Mouse (Mus musculus) neural tube, embryonic 12.5 days (tissue): Measurements from ENCODE around the gene Rnf44. TPM values are rescaled to one million over a fixed set of nuclear protein-coding genes. Genes with fewer than 3 reads are reported as not detected.

ENCODE experiments used
- ATAC-seq: fragments of 200-750 bp; cut with Nextera tagmentation; 2 replicates; pipeline ENCODE4 v1.8.0; 2017; ENCODE audit warnings: low read depth, mild to moderate bottlenecking, moderate TSS enrichment, moderate library complexity; ENCODE audit not compliant: low FRiP score
- H3K27ac ChIP-seq: fragments of 300-500 bp; sonication (generic); 2 replicates; pipeline ENCODE4 v1.5.1; 2016
- H3K27me3 ChIP-seq: fragments of 300-500 bp; sonication (generic); replicated peaks from 2 replicates; pipeline ENCODE4 v1.6.1; 2016; ENCODE audit warnings: mild to moderate bottlenecking
- H3K36me3 ChIP-seq: fragments of 300-500 bp; sonication (generic); 2 replicates; pipeline ENCODE4 v1.6.1; 2016; ENCODE audit warnings: mild to moderate bottlenecking
- H3K4me1 ChIP-seq: fragments of 300-500 bp; sonication (generic); 2 replicates; pipeline ENCODE4 v1.6.1; 2016
- H3K4me2 ChIP-seq: fragments of 300-500 bp; sonication (generic); replicated peaks from 2 replicates; pipeline ENCODE4 v1.6.1; 2016; ENCODE audit warnings: mild to moderate bottlenecking
- H3K4me3 ChIP-seq: fragments of 300-500 bp; sonication (generic); 2 replicates; pipeline ENCODE4 v1.5.1; 2016
- H3K9ac ChIP-seq: fragments of 300-500 bp; sonication (generic); 2 replicates; pipeline ENCODE4 v1.6.1; 2016; ENCODE audit warnings: mild to moderate bottlenecking
- H3K9me3 ChIP-seq: fragments of 300-500 bp; sonication (generic); 2 replicates; pipeline ENCODE4 v1.6.1; 2016; ENCODE audit warnings: mild to moderate bottlenecking
- WGBS: fragments of 180-500 bp; shearing (Covaris S2); methylation state at CpG from one replicate; pipeline ENCODE4 v1.1.7; 2016; 5-methylcytosine and 5-hydroxymethylcytosine counted together
- polyA plus RNA-seq: library from polyadenylated mRNA; unstranded; fragments of >200 nt; fragmentation: Nextera tagmentation; extraction: Ambion mirVana; gene quantifications from 2 replicates; pipeline ENCODE4 v1.2.1, GENCODE M21; 2016

Rnf44 gene
- polyA plus RNA-seq, 1 experiment from 2014 or later = 105 TPM

DNA sequence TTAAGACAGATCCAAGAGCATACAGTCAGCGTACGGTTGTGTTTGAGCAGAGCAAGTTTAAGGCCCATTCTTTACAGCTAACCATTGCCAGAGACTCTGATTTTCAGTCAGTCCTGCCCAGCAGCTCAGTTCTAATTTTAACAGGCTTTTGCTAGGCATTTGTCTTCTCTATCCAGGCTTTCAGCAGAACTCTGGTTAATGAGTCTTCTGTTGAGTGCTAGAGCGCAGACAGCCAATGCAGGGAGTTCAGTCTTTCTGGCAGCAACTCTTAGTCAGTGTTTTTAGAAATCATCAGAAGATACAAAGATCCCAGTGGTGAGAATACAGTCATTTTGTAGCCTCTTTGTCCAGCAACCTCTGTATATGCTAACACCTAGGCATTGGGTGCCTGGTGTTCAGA lies 43.2 kb downstream of the Rnf44 start:
- H3K9me3 ChIP-seq = no peaks in the 10 kb centered on the region
- H3K27ac ChIP-seq = no peak overlapping the region
- WGBS = 97% methylated on average over 3 of the region's 3 CpGs
- peaks cover 97% of the 10 kb centered on the region for H3K36me3 ChIP-seq
- H3K4me1 ChIP-seq = no peaks in the 10 kb centered on the region
- no peak overlapping the region for H3K4me3 ChIP-seq
- H3K4me2 ChIP-seq = no peak overlapping the region
- no peaks in the 10 kb centered on the region for H3K27me3 ChIP-seq
- no peak for ATAC-seq
- H3K9ac ChIP-seq = no peak overlapping the region

DNA sequence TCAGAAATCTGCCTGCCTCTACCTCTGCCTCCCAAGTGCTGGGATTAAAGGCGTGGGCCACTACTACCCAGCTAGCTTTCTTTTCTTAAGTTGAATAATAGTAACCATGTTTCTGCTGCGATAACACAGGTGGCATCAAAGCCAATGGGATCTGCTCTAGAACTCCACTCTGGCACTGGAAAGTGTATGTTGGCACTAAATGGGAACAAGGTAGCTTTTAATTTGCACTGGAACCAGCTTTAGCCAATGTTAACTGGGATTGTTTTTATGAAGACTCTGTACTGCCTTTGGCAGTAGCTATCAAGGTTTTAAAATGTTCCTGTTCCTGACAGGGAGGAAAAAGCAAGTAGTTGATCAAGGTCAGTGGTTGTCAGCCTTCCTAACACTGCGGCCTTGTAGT lies 58.7 kb downstream of the Rnf44 start:
- no peak for ATAC-seq
- H3K4me2 ChIP-seq = no peak overlapping the region
- 98% methylated on average over 3 of the region's 3 CpGs for WGBS
- H3K9ac ChIP-seq = no peak overlapping the region
- no peaks in the 10 kb centered on the region for H3K27me3 ChIP-seq
- H3K4me1 ChIP-seq = no peaks in the 10 kb centered on the region
- H3K4me3 ChIP-seq = no peak overlapping the region
- no peaks in the 10 kb centered on the region for H3K9me3 ChIP-seq
- H3K27ac ChIP-seq = no peak overlapping the region
- H3K36me3 ChIP-seq = peaks cover 21% of the 10 kb centered on the region

DNA sequence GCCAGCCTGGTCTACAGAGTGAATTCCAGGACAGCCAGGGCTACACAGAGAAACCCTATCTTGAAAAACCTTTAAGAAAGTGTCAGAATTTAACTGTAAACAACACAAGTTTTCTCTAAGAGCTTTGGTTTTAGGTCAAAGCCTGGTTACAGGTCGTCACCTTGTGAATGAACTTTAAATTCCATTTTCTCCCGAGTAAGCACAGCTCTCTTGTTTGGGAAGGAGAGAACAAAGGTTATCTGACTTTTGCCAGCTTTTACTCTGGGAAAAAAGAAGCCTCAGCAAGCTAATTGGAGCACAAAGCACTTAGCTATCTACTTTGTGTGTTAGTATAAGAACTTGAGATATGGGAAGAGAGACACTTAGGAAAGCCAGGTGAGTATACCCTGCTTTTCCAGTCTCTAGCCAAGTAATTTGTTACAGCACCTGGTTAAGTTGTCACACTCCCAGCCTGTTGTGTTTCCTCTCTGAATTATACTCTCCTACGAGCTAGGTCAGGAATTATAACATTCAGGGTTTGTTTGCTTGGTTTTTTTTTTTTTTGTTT lies 60.9 kb downstream of the Rnf44 start:
- no peak overlapping the region for H3K4me3 ChIP-seq
- H3K9me3 ChIP-seq = no peaks in the 10 kb centered on the region
- WGBS = 74% methylated on average over 3 of the region's 3 CpGs
- no peaks in the 10 kb centered on the region for H3K4me1 ChIP-seq
- H3K4me2 ChIP-seq = no peak overlapping the region
- H3K27ac ChIP-seq = no peak overlapping the region
- H3K9ac ChIP-seq = no peak overlapping the region
- ATAC-seq = no peak
- peaks cover 5% of the 10 kb centered on the region for H3K36me3 ChIP-seq
- H3K27me3 ChIP-seq = no peaks in the 10 kb centered on the region

Other genes starting within 250 kb of the Rnf44 start
- gene Thoc3, start 225.1 kb downstream of the Rnf44 start, polyA plus RNA-seq = 119 and 136 TPM in 2 replicates
- gene Simc1, start 190.1 kb downstream of the Rnf44 start, polyA plus RNA-seq = 18.2 and 20.3 TPM in 2 replicates
- 239 and 254 TPM in 2 replicates for gene 4833439L19Rik, start 128.5 kb downstream of the Rnf44 start, polyA plus RNA-seq
- gene Arl10, start 118.9 kb downstream of the Rnf44 start, polyA plus RNA-seq = 50.2 and 53.3 TPM in 2 replicates
- gene Nop16, start 103.8 kb downstream of the Rnf44 start, polyA plus RNA-seq = 58.0 and 66.2 TPM in 2 replicates
- 172 and 180 TPM in 2 replicates for gene Higd2a, start 103.7 kb downstream of the Rnf44 start, polyA plus RNA-seq
- 68.9 and 71.0 TPM in 2 replicates for gene Cltb, start 82.6 kb downstream of the Rnf44 start, polyA plus RNA-seq
- 77.1 and 86.9 TPM in 2 replicates for gene Faf2, start 72.1 kb downstream of the Rnf44 start, polyA plus RNA-seq
- 0.09 and 0.15 TPM in 2 replicates for gene Cdhr2, start 7.6 kb upstream of the Rnf44 start, polyA plus RNA-seq
- gene Gprin1, start 56.0 kb upstream of the Rnf44 start, polyA plus RNA-seq = 29.5 and 37.6 TPM in 2 replicates
- 3.6 and 4.2 TPM in 2 replicates for gene Sncb, start 72.7 kb upstream of the Rnf44 start, polyA plus RNA-seq
- not detected in 2 replicates for gene Eif4e1b, start 90.1 kb upstream of the Rnf44 start, polyA plus RNA-seq
- 53.3 and 59.0 TPM in 2 replicates for gene Tspan17, start 95.5 kb upstream of the Rnf44 start, polyA plus RNA-seq